Mouse (Mus musculus) forebrain, embryonic 15.5 days (tissue): ENCODE data around the gene Nr0b2. TPM values are rescaled to one million over a fixed set of nuclear protein-coding genes. Genes with fewer than 3 reads are reported as not detected.

Source experiments
- ATAC-seq: fragments of 200-750 bp; cut with Nextera tagmentation; replicated peaks from 2 replicates; pipeline ENCODE4 v1.8.0; 2017; ENCODE audit warnings: mild to moderate bottlenecking, moderate TSS enrichment, moderate library complexity
- H3K27ac ChIP-seq: fragments of 300-500 bp; sonication (generic); replicated peaks from 2 replicates; pipeline ENCODE4 v1.5.1; 2015; ENCODE audit warnings: mild to moderate bottlenecking, inconsistent platforms
- H3K27me3 ChIP-seq: fragments of 300-500 bp; sonication (generic); 2 replicates; pipeline ENCODE4 v1.6.1; 2015; ENCODE audit warnings: inconsistent platforms
- H3K36me3 ChIP-seq: fragments of 300-500 bp; sonication (generic); 2 replicates; pipeline ENCODE4 v1.6.1; 2015; ENCODE audit warnings: mild to moderate bottlenecking, inconsistent platforms
- H3K4me1 ChIP-seq: fragments of 300-500 bp; sonication (generic); 2 replicates; pipeline ENCODE4 v1.6.1; 2015; ENCODE audit warnings: inconsistent platforms
- H3K4me2 ChIP-seq: fragments of 300-500 bp; sonication (generic); replicated peaks from 2 replicates; pipeline ENCODE4 v1.6.1; 2015; ENCODE audit warnings: mild to moderate bottlenecking, inconsistent platforms
- H3K4me3 ChIP-seq: fragments of 300-500 bp; sonication (generic); 2 replicates; pipeline ENCODE4 v1.5.1; 2015; ENCODE audit warnings: mild to moderate bottlenecking, inconsistent platforms
- H3K9ac ChIP-seq: fragments of 300-500 bp; sonication (generic); replicated peaks from 2 replicates; pipeline ENCODE4 v1.6.1; 2015; ENCODE audit warnings: mild to moderate bottlenecking, inconsistent platforms
- H3K9me3 ChIP-seq: fragments of 300-500 bp; sonication (generic); 2 replicates; pipeline ENCODE4 v1.6.1; 2016; ENCODE audit warnings: inconsistent platforms
- WGBS: fragments of 180-500 bp; shearing (Covaris S2); methylation state at CpG from one replicate; pipeline ENCODE4 v1.1.7; 2015; ENCODE audit warnings: mixed read lengths; 5-methylcytosine and 5-hydroxymethylcytosine counted together
- polyA plus RNA-seq: library from polyadenylated mRNA; unstranded; fragments of >200 nt; fragmentation: Nextera tagmentation; extraction: Ambion mirVana; gene quantifications from 2 replicates; pipeline ENCODE4 v1.2.1, GENCODE M21; 2015

Gene Nr0b2
- polyA plus RNA-seq, 1 experiment from 2014 or later = not detected

DNA sequence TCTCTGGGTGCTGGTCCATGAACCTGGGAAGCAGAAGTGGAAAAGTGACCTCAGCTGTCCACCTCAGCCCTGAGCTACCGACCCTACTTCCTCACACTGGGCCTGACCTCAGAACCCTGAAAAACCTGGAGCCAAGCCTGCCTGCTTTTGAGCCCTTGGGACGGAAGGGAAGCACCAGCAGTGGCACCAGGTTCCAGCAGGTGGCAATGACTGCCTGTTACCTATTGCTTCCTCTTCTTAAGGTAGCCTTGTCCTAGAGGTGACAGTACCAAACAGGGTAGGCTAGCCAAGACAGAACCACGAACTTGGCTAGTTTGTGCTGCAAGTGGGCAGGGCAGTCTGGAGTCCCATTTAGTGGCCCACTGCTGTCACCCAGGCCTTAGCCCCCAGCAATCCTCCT is 20.4 kb upstream of the Nr0b2 start:
- Histone ChIP-seq H3K4me3 (no peak overlapping the region), H3K9me3 (no peaks in the 10 kb centered on the region), H3K27me3 (no peaks in the 10 kb centered on the region), H3K9ac (no peak overlapping the region), H3K4me2 (no peak overlapping the region), H3K27ac (no peak overlapping the region), H3K36me3 (peaks cover 64% of the 10 kb centered on the region), H3K4me1 (no peaks in the 10 kb centered on the region)
- no peak for ATAC-seq
- 87% methylated on average over 3 of the region's 3 CpGs for WGBS

DNA sequence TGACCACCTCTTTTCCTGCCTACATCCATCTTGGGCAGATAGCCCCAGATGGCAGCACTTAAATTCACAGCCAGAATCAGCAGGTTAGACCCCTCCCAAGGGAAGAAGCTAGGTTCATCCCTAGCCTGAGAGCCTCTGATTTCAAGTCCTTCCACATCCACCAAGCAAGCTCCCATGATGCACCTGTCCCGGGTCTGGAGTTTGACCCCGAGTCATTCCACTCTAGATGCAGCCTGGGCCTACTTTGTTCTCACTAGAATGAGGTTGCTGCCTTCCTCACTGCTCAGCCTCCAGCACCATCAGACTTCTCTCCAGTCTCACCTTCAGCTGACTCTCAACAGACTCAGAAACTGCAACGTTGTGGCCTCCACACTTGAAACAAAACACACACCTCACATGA is 17.1 kb upstream of the Nr0b2 start:
- Histone ChIP-seq H3K4me2 (no peak overlapping the region), H3K9me3 (no peaks in the 10 kb centered on the region), H3K4me1 (no peaks in the 10 kb centered on the region), H3K27ac (no peak overlapping the region), H3K9ac (no peak overlapping the region), H3K27me3 (no peaks in the 10 kb centered on the region), H3K4me3 (no peak overlapping the region), H3K36me3 (peaks cover 64% of the 10 kb centered on the region)
- ATAC-seq = no peak
- WGBS = 92% methylated on average over 3 of the region's 3 CpGs

- no peaks in the 10 kb centered on the region for H3K9me3 ChIP-seq
- H3K4me1 ChIP-seq = no peaks in the 10 kb centered on the region
- no peaks in the 10 kb centered on the region for H3K27me3 ChIP-seq
- ATAC-seq = no peak
- 91% methylated on average over 5 of the region's 5 CpGs for WGBS
- no peak overlapping the region for H3K27ac ChIP-seq
- H3K9ac ChIP-seq = no peak overlapping the region
- H3K4me3 ChIP-seq = no peak overlapping the region
- peaks cover 63% of the 10 kb centered on the region for H3K36me3 ChIP-seq
- H3K4me2 ChIP-seq = no peak overlapping the region
Measured at GRCm38 (mm10) chr4:133536652-133537051, 16.5 kb upstream of the Nr0b2 start.

- WGBS = under 1% methylated on average over 75 of the region's 77 CpGs
- Histone ChIP-seq H3K27ac (peak within 1 kb of the TSS; percentile 71), H3K4me3 (peak within 1 kb of the TSS; percentile 67), H3K9ac (peak within 1 kb of the TSS; percentile 76), H3K27me3 (no peaks in the 10 kb centered on the region), H3K36me3 (peaks cover 12% of the 10 kb centered on the region; the same call in 1 of the 2 replicates), H3K4me1 (peaks cover 22% of the 10 kb centered on the region), H3K9me3 (no peaks in the 10 kb centered on the region), H3K4me2 (peak within 1 kb of the TSS; percentile 70)
- peak; percentile 99 for ATAC-seq
Measured at GRCm38 (mm10) chr4:133545272-133546231, 7.6 kb upstream of the Nr0b2 start, which contains the start of gene Nudc. Gene Nudc, minus strand, starts transcription at chr4:133545996.

- H3K27me3 ChIP-seq = 0 out of 2 replicates have a peak, but pooled peaks cover 9% of the 10 kb centered on the region
- no peaks in the 10 kb centered on the region for H3K36me3 ChIP-seq
- 62% methylated on average over 1 of the region's 1 CpGs for WGBS
- H3K9me3 ChIP-seq = no peaks in the 10 kb centered on the region
- no peak for ATAC-seq
- no peak overlapping the region for H3K9ac ChIP-seq
- no peaks in the 10 kb centered on the region for H3K4me1 ChIP-seq
- H3K4me3 ChIP-seq = no peak overlapping the region
- H3K4me2 ChIP-seq = no peak overlapping the region
- no peak overlapping the region for H3K27ac ChIP-seq
Measured at GRCm38 (mm10) chr4:133552029-133552428, 1.1 kb upstream of the Nr0b2 start.

DNA sequence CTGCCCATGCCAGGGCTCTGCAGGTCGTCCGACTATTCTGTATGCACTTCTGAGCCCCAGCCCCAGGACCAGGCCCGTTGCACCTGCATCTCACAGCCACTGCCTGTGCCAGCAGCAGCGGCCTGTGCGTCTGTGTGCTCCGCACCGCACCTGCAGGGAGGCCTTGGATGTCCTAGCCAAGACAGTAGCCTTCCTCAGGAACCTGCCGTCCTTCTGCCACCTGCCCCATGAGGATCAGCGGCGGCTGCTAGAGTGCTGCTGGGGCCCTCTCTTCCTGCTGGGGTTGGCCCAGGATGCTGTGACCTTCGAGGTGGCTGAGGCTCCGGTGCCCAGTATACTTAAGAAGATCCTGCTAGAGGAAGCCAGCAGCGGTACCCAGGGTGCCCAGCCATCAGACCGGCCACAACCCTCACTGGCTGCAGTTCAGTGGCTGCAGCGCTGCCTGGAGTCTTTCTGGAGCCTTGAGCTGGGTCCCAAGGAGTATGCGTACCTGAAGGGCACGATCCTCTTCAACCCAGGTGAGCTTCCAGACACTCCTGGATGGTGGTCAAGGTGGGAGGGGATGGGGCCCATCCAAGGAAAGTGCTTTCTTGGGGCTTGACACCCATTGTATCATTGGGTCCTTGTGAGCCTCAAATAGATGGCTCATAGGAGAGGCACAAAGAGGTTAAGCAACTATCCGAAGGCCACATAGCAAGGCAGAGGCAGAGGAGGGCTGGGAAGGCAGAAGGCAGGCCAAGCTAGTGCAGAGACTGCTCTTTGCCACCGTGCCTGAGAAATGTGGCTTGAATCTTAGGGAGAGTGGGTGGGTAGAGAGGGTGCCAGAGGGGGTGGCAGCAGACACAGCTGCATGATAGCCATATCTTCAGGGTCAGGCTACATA is 513 bp downstream of the Nr0b2 start:
- H3K27ac ChIP-seq = no peak overlapping the region
- 80% methylated on average over 19 of the region's 19 CpGs for WGBS
- no peak overlapping the region for H3K9ac ChIP-seq
- no peak for ATAC-seq
- H3K4me2 ChIP-seq = no peak overlapping the region
- no peaks in the 10 kb centered on the region for H3K36me3 ChIP-seq
- no peaks in the 10 kb centered on the region for H3K9me3 ChIP-seq
- H3K27me3 ChIP-seq = 0 out of 2 replicates have a peak, but pooled peaks cover 9% of the 10 kb centered on the region
- no peak overlapping the region for H3K4me3 ChIP-seq
- H3K4me1 ChIP-seq = no peaks in the 10 kb centered on the region

DNA sequence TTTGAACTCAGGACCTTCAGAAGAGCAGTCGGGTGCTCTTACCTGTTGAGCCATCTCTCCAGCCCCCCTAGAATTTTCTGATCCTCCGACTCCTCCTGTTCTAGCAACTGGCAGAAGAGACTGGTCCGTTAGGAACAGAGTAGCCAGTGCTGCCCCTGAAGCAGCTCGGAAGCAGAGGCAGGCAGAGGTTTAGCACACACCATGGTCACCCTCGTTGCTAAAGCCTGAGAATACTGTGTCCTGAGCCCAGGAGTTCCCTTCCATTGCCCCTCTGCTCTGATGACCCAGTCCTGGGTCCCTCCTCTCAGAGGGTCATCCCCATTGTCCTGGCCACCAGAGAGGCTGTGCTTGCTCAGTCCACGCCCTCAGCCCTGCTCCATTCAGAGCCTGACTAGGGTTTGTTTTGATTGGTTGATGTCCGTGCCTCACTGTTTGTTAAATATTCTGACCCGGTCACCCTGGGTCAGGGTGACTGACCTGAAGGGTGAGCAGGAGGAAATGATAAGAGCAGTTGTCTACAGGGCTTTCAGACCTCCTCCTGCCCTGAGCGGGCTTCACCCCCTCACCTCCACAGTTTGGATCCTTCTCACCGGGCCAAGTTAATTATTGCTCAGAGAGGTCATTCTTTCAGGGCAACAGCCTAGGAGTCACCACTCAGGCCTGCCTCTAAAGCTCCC is 4.0 kb downstream of the Nr0b2 start:
- H3K4me3 ChIP-seq = no peak overlapping the region
- no peak for ATAC-seq
- WGBS = 45% methylated on average over 10 of the region's 10 CpGs
- no peak overlapping the region for H3K27ac ChIP-seq
- H3K9me3 ChIP-seq = no peaks in the 10 kb centered on the region
- H3K36me3 ChIP-seq = no peaks in the 10 kb centered on the region
- no peaks in the 10 kb centered on the region for H3K4me1 ChIP-seq
- H3K27me3 ChIP-seq = 0 out of 2 replicates have a peak, but pooled peaks cover 9% of the 10 kb centered on the region
- H3K9ac ChIP-seq = no peak overlapping the region
- no peak overlapping the region for H3K4me2 ChIP-seq

GRCm38 (mm10) chr4:133559846-133560245 is 6.7 kb downstream of the Nr0b2 start:
- Histone ChIP-seq H3K9me3 (no peaks in the 10 kb centered on the region), H3K9ac (no peak overlapping the region), H3K4me1 (no peaks in the 10 kb centered on the region), H3K27me3 (0 out of 2 replicates have a peak, but pooled peaks cover 3% of the 10 kb centered on the region), H3K4me3 (no peak overlapping the region), H3K4me2 (no peak overlapping the region), H3K36me3 (no peaks in the 10 kb centered on the region), H3K27ac (no peak overlapping the region)
- WGBS = 76% methylated on average over 4 of the region's 4 CpGs
- ATAC-seq = no peak

GRCm38 (mm10) chr4:133561622-133562021 is 8.4 kb downstream of the Nr0b2 start:
- ATAC-seq = no peak
- Histone ChIP-seq H3K4me2 (no peak overlapping the region), H3K36me3 (no peaks in the 10 kb centered on the region), H3K27me3 (no peaks in the 10 kb centered on the region), H3K4me3 (no peak overlapping the region), H3K9ac (no peak overlapping the region), H3K9me3 (no peaks in the 10 kb centered on the region), H3K27ac (no peak overlapping the region), H3K4me1 (no peaks in the 10 kb centered on the region)
- 68% methylated on average over 4 of the region's 4 CpGs for WGBS

DNA sequence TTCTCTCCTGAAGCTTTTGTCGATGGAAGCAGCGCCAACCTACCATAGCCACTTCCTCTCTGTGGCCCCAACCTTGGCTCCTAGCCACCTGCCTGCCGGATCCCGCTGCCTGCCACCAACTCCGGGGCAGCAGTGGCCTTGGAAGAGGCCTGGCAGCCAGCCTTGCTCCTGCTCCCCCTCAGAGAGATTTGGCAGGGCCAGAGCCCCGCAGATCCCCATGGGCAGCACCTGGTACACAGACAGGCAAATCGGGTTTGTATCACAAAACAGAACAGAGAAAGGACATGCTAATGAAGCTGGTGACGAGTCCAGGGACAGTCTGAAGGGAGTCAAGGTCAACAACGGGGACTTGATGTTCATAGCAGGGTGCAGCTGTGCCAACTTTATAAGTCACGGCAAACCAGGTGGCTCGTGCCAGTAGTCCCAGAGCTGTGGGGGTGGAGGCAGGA is 10.0 kb downstream of the Nr0b2 start:
- no peaks in the 10 kb centered on the region for H3K4me1 ChIP-seq
- H3K36me3 ChIP-seq = no peaks in the 10 kb centered on the region
- H3K9me3 ChIP-seq = no peaks in the 10 kb centered on the region
- H3K9ac ChIP-seq = no peak overlapping the region
- no peaks in the 10 kb centered on the region for H3K27me3 ChIP-seq
- no peak overlapping the region for H3K4me3 ChIP-seq
- 66% methylated on average over 11 of the region's 11 CpGs for WGBS
- H3K4me2 ChIP-seq = no peak overlapping the region
- no peak for ATAC-seq
- H3K27ac ChIP-seq = no peak overlapping the region

GRCm38 (mm10) chr4:133567251-133567650 is 14.1 kb downstream of the Nr0b2 start:
- Histone ChIP-seq H3K4me3 (no peak overlapping the region), H3K27me3 (no peaks in the 10 kb centered on the region), H3K9ac (no peak overlapping the region), H3K27ac (no peak overlapping the region), H3K4me2 (no peak overlapping the region), H3K36me3 (no peaks in the 10 kb centered on the region), H3K9me3 (no peaks in the 10 kb centered on the region), H3K4me1 (no peaks in the 10 kb centered on the region)
- WGBS = 31% methylated on average over 8 of the region's 8 CpGs
- no peak for ATAC-seq
